Mouse (Mus musculus): ENCODE data around the gene Fam184a. TPM values are rescaled to one million over a fixed set of nuclear protein-coding genes. Genes with fewer than 3 reads are reported as not detected.

The Fam184a gene
- 10 to 100 TPM; 23.7 to 30.3 TPM for total RNA-seq (2021)

DNA sequence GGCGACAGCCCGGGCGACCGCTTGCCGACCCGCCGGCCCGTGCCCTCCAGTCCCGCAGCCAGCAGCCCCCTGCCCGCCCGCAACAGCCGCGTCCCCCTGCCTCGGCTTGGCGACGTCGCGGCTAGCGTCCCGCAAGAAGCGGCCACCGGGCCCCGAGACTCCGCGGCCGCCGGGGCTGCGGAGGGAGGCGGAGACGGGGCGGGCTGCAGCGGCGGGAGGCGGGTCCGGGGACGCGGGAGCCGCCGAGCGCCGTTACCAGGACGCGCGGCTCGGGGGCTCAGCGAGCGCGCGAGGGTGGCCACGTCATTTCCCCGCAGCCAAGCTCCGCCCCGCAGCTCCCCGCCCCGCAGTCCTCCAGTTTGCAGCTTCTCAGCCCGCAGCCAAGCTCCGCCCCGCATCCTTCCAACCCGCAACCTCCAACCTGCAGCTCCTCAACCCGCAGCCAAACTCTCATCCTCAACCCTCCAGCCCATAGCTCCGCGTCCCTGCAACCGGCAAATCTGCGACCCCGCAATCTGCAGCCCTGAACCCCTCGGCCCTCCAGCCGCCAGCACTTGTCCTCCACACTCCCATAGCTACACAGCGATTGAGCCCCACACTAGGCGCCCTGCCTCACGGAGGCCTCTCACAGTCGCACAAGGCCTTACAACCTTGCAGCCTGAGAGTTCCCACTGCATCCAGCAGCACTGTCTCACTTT lies at the start of gene Fam184a:
TSS of gene Fam184a (minus strand) at position 169 of the 698 bp plus-strand sequence.
- peak; percentile 89 to 93 for DNase-seq (ENCODE audit: low spot score in 2 of 2)
- intact Hi-C loops (cut with DNase I): loop anchor here (5.0 kb wide), 1 partner anchor 119 kb away; the partner anchor contains the start of gene Mcm9

DNA sequence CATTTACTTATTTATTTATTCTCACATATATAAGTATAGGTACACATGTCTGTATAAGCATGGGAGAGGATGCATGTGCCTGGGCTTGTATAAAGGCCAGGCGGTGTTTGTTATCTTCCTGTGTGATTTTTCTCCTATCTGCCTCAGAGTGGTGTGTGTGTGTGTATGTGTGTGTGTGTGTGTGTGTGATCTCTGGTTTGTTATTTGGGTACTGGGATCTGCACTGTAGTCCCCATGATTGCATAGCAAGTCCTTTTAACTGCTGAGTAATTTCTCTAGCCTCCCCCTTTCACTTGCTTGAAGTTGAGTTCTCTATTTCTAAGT lies 45.3 kb upstream of the Fam184a start:
- intact Hi-C loops (cut with DNase I): loop anchor here (1.0 kb wide), 1 partner anchor 155 kb away; no protein-coding TSS in a partner anchor
- no peak for DNase-seq (ENCODE audit: low spot score in 2 of 2)

DNA sequence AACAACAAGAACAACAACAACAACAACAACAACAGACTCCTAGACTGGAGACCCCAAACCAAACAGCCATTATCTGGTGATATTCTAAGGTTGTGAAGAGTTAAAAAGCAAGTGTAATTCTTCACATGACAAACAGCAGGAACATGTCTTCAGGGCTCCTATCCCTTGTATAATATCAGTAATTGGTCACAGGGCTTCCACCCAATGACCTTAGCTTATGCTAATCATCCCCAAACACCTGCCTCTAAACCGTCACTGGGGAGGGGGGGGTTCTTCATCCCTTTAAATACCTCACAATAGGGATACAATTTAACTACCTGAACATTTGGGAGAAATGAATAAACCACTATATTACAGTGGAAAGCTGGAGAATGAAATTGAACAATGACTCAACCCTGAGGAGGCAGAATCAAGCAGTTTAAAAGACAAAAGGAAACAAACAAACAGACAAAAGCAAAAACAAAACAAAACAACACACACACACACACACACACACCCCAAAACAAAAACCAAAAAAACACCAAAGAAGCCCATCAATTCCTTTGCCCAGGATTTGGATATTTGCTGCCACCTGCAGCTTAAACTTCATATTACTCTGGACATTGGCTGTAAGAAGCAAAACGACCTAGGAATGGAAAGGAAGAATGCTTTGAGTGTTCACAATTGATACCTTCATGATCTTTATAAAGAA lies 44.8 kb upstream of the Fam184a start:
- intact Hi-C loops (cut with DNase I): loop anchor here (1.0 kb wide), 1 partner anchor 154 kb away; no protein-coding TSS in a partner anchor
- DNase-seq (ENCODE audit: low spot score in 2 of 2): peak; percentile 52 to 56

DNA sequence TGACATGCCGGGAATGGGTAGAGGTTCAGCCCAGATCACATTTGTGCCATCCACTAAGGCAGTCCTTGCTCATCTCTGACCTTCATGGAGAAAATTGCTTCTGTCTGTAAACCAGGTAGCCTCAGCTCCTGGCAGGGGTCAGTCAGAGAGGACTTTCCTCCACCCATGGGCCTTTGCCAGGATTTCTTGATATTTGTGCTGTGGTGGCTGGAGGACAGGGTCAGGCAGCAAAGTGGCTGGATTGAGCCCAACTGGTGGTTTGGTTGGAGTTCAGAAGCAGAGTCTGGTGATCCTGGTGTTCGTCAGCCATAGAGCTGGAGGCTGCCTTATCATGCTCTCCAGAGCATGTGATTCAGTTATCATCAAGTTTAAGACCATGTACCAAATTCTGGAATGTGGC lies 40.4 kb upstream of the Fam184a start:
- no peak for DNase-seq (ENCODE audit: low spot score in 2 of 2)
- intact Hi-C loops (cut with DNase I): no loop called here

DNA sequence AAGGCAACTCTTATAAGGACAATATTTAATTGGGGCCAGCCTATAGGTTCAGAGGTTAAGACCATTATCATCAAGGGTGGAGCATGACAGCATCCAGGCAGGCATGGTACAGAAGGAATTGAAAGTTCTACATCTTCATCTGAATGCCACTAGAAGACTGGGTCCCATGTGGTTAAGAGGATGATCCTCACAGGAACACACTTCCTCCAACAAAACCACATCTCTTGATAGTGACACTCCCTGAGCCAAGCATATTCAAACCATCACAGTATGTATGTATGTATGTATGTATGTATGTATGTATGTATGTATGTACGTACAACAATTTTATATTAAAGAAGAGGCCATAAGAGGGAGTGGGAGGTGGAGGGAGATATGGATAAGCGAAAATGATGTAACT lies 25.7 kb upstream of the Fam184a start:
- DNase-seq (ENCODE audit: low spot score in 2 of 2): no peak
- intact Hi-C loops (cut with DNase I): no loop called here

DNA sequence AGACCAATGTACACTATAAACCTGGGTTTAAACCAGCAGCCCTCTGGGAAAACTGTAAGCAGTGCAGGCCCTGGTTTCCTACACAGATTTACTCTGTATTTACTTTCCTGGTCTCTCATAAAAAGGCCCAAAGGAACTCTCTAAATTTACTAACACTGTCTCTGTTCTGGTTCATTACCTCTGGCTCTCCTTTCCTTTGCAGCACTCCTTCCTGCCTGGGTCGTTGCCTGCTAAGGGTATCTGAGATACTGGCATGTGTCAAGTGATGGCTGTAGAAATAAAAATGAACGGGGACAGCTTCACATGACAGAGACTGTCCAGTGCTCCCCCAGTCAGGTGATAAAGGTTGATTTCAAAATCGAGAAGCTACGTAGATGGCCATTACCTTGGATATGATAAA lies 21.8 kb upstream of the Fam184a start:
- DNase-seq (ENCODE audit: low spot score in 2 of 2): no peak
- intact Hi-C loops (cut with DNase I): no loop called here

DNA sequence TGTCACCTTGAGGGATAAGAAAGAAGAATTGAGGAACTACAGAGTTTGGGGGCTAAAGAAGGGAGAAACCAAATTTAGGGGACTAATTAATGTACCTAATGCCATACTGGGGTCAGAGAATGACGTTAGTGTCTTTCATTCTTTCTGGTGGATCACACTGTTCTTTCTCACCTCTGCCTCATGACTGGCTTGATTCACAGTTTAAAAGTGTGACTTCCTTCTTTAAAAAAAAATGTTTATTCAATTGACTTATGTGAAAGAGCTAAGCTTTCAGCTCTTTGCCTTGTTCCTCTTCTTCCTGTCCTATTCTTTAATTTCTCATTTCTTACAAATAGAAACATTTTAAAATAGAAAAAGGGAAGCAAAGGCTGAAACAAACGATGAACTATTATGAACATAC lies 20.6 kb upstream of the Fam184a start:
- intact Hi-C loops (cut with DNase I): no loop called here
- DNase-seq (ENCODE audit: low spot score in 2 of 2): no peak

DNA sequence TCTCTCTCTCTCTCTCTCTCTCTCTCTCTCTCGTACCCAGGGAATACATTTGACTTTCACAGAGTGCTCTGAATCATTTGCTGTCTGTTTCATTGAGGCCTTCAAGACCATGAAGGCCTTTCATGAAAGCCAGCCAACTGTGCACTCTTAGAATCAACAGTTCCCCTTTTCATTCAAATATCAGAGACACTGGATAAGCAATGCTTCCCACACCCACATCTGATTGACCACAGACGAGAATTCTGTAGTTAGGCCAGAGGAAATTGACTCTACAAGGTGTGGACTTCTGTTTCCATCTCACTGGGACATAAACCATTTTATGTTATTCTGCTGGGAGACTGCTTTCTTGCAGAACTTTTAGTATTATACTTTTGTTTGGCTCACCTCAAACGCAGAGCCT lies 17.8 kb upstream of the Fam184a start:
- no peak for DNase-seq (ENCODE audit: low spot score in 2 of 2)

DNA sequence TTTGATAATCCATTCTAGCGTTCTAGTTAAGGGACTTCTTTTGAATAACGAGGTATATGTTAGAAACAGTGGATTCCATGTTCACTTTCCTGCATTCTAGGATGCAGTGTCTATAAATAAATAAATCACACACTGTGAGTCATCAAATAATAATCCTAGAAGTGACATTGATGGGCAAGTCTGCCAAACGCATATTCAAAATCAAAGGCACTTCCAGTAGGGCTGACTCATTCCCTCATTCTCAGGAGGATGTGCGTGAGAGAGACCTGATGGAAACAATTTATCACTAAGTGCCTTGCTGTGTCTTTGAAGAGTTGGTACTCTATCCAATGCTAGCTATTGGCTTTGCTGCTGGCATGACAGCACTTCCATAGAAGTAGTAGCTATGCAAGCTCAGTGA lies 14.5 kb upstream of the Fam184a start:
- intact Hi-C loops (cut with DNase I): no loop called here
- DNase-seq (ENCODE audit: low spot score in 2 of 2): no peak

More for the DNA sequence above, 17.8 kb upstream of the Fam184a start:
- intact Hi-C loops (cut with DNase I): no loop called here

DNA sequence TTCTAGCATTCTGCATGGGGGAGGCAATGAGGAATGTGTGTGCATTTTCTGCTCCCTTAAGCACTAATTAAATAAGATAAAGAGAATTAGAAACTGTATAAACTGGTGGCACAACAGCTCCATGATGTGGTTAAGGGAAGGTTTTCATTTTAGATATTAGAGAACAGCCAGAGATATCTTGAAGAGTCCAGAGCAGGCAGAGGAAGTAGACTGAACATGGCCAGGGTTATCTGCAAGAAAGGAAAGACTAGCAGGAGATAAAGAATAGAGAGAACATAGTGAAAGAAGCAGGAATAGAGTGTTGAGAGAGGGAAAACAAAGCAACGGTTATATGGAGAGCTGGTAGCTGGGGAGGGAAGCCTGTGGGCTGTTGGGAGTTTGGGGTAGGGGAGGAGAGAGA lies 1.8 kb upstream of the Fam184a start:
- intact Hi-C loops (cut with DNase I): loop anchor here (5.0 kb wide), 1 partner anchor 120 kb away; the partner anchor contains the start of gene Mcm9

DNA sequence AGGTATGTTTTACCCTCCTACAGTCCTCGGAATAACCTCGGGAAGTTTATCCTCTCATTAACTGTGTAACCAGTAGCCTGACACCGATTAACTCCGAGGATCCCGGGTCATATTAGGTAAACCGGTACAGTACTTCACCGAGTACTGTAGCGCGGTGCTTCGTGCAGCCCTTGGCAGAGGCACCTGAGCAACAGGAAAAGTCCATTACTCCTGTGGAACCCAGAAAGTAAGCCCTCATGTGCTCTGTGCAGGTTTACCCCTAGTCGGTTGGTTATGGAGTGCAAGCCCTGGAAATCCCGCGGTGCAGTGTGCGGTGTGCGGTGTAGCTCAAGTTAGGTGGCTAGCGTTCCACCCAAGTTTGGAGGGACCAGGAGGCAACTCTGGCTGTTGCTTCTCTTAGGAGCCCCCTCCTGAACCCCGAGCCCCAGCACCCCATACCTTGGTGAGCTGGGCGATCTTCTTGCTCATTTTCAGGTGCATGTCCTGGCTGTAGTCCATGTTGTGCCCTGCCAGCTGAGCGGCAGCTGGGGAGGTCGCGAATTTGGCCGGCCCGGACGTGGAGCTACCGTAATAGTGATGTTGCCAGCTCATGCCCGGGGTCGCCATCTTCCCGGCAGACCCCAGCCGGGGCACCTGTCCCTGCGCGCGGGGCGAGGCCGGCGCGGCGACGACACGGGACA lies 508 bp downstream of the Fam184a start:
- peak in 1 of 2 experiments; percentile 36 for DNase-seq (ENCODE audit: low spot score in 2 of 2)
- intact Hi-C loops (cut with DNase I): loop anchor here (5.0 kb wide), 1 partner anchor 118 kb away; the partner anchor contains the start of gene Mcm9

More for the DNA sequence above, 1.8 kb upstream of the Fam184a start:
- no peak for DNase-seq (ENCODE audit: low spot score in 2 of 2)

DNA sequence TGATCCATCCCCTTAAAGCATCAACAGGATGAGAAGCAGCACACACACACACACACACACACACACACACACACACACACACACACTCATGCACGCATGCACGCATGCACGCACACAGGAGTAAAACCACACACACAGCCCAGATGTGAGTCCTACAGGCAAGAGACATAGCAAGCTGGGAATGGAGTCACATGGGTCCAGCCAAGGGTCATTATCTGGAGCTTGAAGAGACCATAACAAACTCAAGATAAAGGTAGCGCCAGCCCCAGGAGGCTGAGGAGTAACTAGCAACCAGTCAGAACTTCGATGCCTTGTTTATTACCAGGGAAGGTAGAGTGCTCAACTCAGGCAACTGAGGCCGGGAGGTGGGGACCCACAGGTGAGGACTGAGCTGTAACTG lies 4.9 kb downstream of the Fam184a start:
- intact Hi-C loops (cut with DNase I): no loop called here
- DNase-seq (ENCODE audit: low spot score in 2 of 2): no peak

DNA sequence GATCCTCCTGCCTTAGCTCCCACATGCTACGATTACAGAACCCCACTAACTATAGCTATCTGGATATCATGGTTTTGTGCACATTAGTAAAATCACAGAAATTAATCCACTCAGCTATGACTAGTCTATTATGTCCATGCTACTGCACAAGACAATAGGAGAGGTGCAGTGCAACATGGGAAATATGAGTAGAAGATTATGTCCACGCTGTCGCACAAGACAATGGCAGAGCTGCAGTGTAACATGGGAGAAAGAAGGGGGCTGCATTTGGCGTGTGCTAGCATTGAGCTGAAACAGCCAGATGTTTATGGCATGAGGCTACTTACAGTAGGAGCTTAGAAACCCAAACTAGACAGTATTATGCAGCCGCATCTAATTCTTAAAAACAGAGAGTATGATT lies 8.0 kb downstream of the Fam184a start:
- no peak for DNase-seq (ENCODE audit: low spot score in 2 of 2)
- intact Hi-C loops (cut with DNase I): no loop called here

DNA sequence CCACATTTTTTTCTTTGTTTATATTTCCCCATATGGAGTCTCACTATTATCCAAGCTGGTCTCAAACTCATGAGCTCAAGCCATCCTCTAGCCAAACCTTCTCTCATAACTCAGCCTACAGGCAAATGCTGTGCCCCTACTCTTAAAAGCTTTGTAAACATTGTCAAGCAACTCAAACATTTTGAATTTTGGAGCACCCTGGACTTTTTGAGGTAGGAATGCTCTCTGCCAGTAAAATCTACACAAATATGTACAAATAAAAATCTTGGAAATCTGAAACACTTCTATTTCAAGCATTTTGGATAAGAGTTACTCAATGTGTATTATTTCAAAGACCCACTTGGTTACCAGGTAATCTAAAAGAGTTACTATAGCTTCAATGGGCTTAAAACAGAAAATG lies 10.9 kb downstream of the Fam184a start:
- intact Hi-C loops (cut with DNase I): no loop called here

DNA sequence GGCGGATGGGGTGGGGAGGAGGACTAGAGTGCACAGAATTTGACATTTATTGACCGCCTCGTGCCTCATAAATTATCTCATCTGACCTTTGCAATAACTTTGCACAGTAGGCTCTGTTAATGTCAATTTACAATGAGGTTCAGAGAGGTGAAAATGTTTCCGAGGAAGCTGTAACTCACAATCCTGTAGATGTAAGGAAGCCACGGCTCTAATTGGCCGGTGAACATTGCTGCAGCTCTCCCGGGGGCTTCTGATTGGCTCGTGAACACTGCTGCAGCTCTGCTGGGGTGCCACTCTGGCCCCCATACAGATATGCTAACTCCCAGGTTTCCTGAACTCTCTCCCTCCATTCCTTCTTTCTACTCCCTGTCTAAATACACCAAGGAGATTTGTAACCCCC lies 12.1 kb downstream of the Fam184a start:
- intact Hi-C loops (cut with DNase I): no loop called here
- DNase-seq (ENCODE audit: low spot score in 2 of 2): no peak

More for the DNA sequence above, 10.9 kb downstream of the Fam184a start:
- no peak for DNase-seq (ENCODE audit: low spot score in 2 of 2)

DNA sequence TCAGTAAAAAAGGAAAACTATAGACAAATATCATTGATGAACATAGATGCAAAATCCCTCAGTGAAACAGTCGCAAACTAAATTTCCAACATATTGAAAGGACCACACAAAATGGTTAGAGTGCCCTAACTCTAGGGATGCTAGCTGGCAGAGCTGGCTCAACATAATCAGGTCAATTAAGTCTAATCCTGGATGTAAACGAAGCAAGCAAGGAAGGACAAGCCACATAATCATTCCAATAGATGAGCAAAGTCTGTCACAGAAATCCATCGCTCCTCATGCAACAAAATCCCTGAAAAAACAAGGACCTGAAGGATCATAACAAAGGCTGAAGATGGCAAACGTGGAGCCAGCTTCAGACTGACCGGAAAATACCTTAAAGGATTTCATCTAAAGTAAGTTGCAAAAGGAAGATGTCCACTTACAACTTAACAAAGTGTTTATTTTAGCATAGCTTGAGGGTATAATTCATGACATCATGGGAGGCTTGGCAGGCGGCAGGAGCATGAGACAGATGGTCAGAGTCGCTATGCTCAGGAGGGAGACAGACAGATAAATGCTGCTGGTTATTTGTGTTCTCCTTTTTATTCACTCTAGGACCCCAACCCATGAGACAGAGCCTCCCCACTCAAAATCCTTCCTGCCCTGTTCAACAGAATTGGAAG lies 15.6 kb downstream of the Fam184a start:
- peak in 1 of 2 experiments; percentile 45 for DNase-seq (ENCODE audit: low spot score in 2 of 2)
- intact Hi-C loops (cut with DNase I): no loop called here

DNA sequence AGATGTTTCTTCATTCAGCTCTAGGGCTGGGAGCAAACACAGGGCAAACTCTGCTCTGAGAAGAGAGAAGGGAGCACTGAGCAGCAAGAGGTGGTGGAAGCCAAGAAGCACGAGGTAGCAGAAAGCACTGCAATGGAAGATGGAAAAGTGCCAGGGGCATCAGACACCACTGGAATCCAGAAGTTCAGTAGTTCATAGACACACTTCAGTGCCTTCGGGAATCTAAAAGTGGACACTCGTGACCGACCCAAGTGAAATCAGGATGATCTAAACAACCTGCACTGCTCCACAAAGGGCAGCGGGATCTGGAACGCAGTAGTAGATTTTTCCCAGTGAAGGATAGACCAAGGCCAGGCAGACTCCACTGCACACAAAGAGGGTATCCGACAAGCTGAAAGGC lies 18.6 kb downstream of the Fam184a start:
- intact Hi-C loops (cut with DNase I): no loop called here
- DNase-seq (ENCODE audit: low spot score in 2 of 2): no peak

DNA sequence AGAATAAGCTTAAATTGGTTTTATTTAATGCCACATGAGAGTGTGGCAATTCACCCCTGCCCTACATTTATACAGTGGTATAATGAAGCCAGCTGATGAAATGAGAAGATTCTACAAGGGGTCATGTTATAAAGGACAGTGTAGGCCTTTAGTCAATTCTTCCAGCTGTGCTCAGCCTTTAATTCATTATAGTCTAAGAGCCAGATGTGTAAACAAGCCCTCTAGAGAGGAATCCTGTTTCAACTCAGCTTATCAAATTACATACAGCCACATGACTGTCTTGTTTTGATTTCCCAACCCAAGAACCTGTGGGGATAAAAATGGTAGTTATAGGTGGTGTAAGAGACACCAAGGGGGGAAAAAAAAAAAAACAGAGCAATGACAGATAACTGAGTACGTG lies 22.0 kb downstream of the Fam184a start:
- intact Hi-C loops (cut with DNase I): no loop called here
- DNase-seq (ENCODE audit: low spot score in 2 of 2): no peak

DNA sequence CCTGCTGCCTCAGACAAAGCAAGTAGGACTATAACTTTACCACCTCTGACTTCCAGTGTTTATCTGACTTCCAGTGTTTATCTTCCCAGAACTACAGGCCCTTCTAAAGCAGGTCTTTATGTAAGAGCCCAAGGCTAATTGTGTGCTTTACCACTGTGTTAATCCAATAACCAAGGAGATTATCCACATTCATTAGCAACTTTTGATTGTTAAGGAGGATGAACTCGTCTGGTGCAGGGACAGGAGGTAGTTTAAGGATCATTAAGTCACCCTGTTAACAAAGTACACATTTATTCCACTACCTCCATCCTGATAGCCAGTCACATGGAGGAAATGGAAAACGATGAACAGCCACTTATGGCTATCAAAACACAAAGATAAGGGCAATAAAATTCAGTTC lies 25.6 kb downstream of the Fam184a start:
- intact Hi-C loops (cut with DNase I): no loop called here
- no peak for DNase-seq (ENCODE audit: low spot score in 2 of 2)

DNA sequence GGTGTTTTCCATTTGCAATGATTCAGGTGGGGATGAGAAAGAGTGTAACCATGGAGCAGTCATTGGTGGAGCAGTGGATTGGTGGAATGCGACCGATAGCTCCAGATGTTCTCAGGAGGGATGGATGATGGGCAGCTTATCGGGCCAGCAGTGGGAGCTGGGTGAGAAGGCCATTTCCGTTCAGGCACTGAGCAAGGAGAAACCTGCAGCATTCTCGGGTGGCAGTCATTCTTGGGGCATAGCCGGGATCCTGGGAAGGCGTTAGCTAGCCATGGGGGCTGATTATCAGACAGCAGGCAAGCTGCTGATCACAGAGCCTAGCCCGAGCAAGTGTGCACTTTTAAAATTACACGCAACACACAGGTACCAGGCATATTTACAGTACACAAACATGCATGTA lies 46.4 kb downstream of the Fam184a start:
- DNase-seq (ENCODE audit: low spot score in 2 of 2): no peak
- intact Hi-C loops (cut with DNase I): no loop called here
